Mouse (Mus musculus) brown adipose tissue, adult 24 weeks (tissue): ENCODE measurements around the gene Pkd1l2. TPM values are rescaled to one million over a fixed set of nuclear protein-coding genes. Genes with fewer than 3 reads are reported as not detected.

Source experiments
- H3K27ac ChIP-seq: fragments of 200-500 bp; replicated peaks from 2 replicates; pipeline ENCODE4 v1.5.1; 2012; ENCODE audit warnings: low read depth, mild to moderate bottlenecking, low read length
- H3K4me1 ChIP-seq: fragments of 200-500 bp; 2 replicates; pipeline ENCODE4 v1.6.1; 2012; ENCODE audit warnings: low read length, mixed read lengths; ENCODE audit not compliant: control insufficient read depth, insufficient read depth, insufficient read length
- H3K4me3 ChIP-seq: fragments of 200-500 bp; 2 replicates; pipeline ENCODE4 v1.5.1; 2012; ENCODE audit warnings: low read depth, mild to moderate bottlenecking, low read length, moderate library complexity; ENCODE audit not compliant: insufficient read depth
- polyA plus RNA-seq: library from polyadenylated mRNA; stranded (reverse); fragments of >200 nt; gene quantifications from 2 replicates; pipeline ENCODE4 v1.2.4, GENCODE M21; 2012; ENCODE audit not compliant: missing spikeins, insufficient read depth, insufficient read length

Gene Pkd1l2
- polyA plus RNA-seq, 1 experiment, result not detected

GRCm38 (mm10) chr8:117061180-117061880 is 20.9 kb downstream of the Pkd1l2 start:
- no peaks in the 10 kb centered on the region for H3K4me1 ChIP-seq
- no peak overlapping the region for H3K27ac ChIP-seq
- no peak overlapping the region for H3K4me3 ChIP-seq

GRCm38 (mm10) chr8:117060306-117060705 is 21.9 kb downstream of the Pkd1l2 start:
- Histone ChIP-seq H3K27ac (no peak overlapping the region), H3K4me1 (no peaks in the 10 kb centered on the region), H3K4me3 (no peak overlapping the region)

GRCm38 (mm10) chr8:117059021-117059420 is 23.2 kb downstream of the Pkd1l2 start:
- H3K4me3 ChIP-seq, result no peak overlapping the region
- no peak overlapping the region for H3K27ac ChIP-seq
- no peaks in the 10 kb centered on the region for H3K4me1 ChIP-seq

- Histone ChIP-seq H3K27ac (peak overlapping the region; percentile 87), H3K4me3 (no peak overlapping the region), H3K4me1 (no peaks in the 10 kb centered on the region)
These were observed 27.2 kb downstream of the Pkd1l2 start for GRCm38 (mm10) chr8:117055097-117055496.

GRCm38 (mm10) chr8:117054146-117054545 is 28.1 kb downstream of the Pkd1l2 start:
- Histone ChIP-seq H3K4me1 (no peaks in the 10 kb centered on the region), H3K27ac (peak overlapping the region; percentile 87), H3K4me3 (no peak overlapping the region)

GRCm38 (mm10) chr8:117053135-117054079 is 28.8 kb downstream of the Pkd1l2 start:
- H3K4me3 ChIP-seq, result no peak overlapping the region
- 0 out of 2 replicates have a peak overlapping the region, but pooled peaks have one; percentile 27 for H3K27ac ChIP-seq
- no peaks in the 10 kb centered on the region for H3K4me1 ChIP-seq

- Histone ChIP-seq H3K4me1 (no peaks in the 10 kb centered on the region), H3K27ac (no peak overlapping the region), H3K4me3 (no peak overlapping the region)
These were observed 30.9 kb downstream of the Pkd1l2 start for GRCm38 (mm10) chr8:117051316-117051715.

- Histone ChIP-seq H3K4me3 (no peak overlapping the region), H3K4me1 (no peaks in the 10 kb centered on the region), H3K27ac (0 out of 2 replicates have a peak overlapping the region, but pooled peaks have one; percentile 47)
These were observed 31.5 kb downstream of the Pkd1l2 start for GRCm38 (mm10) chr8:117050763-117051162.

GRCm38 (mm10) chr8:117049444-117049843 is 32.8 kb downstream of the Pkd1l2 start:
- no peak overlapping the region for H3K27ac ChIP-seq
- H3K4me1 ChIP-seq, result no peaks in the 10 kb centered on the region
- H3K4me3 ChIP-seq, result no peak overlapping the region

GRCm38 (mm10) chr8:117043584-117043983 is 38.7 kb downstream of the Pkd1l2 start:
- H3K4me3 ChIP-seq, result no peak overlapping the region
- H3K4me1 ChIP-seq, result no peaks in the 10 kb centered on the region
- no peak overlapping the region for H3K27ac ChIP-seq

GRCm38 (mm10) chr8:117039843-117040242 is 42.4 kb downstream of the Pkd1l2 start:
- no peak overlapping the region for H3K4me3 ChIP-seq
- no peaks in the 10 kb centered on the region for H3K4me1 ChIP-seq
- H3K27ac ChIP-seq, result no peak overlapping the region

- Histone ChIP-seq H3K4me1 (no peaks in the 10 kb centered on the region), H3K4me3 (no peak overlapping the region), H3K27ac (no peak overlapping the region)
These were observed 44.8 kb downstream of the Pkd1l2 start for GRCm38 (mm10) chr8:117037374-117037935.

- Histone ChIP-seq H3K4me3 (no peak overlapping the region), H3K4me1 (no peaks in the 10 kb centered on the region), H3K27ac (no peak overlapping the region)
These were observed 48.9 kb downstream of the Pkd1l2 start for GRCm38 (mm10) chr8:117033393-117033792.

GRCm38 (mm10) chr8:117032609-117033008 is 49.6 kb downstream of the Pkd1l2 start:
- H3K4me3 ChIP-seq, result no peak overlapping the region
- H3K27ac ChIP-seq, result no peak overlapping the region
- H3K4me1 ChIP-seq, result no peaks in the 10 kb centered on the region

- Histone ChIP-seq H3K4me3 (no peak overlapping the region), H3K4me1 (no peaks in the 10 kb centered on the region), H3K27ac (no peak overlapping the region)
These were observed 50.8 kb downstream of the Pkd1l2 start for GRCm38 (mm10) chr8:117031476-117031875.
